Mouse (Mus musculus): ENCODE data around the gene Shank1. TPM values are rescaled to one million over a fixed set of nuclear protein-coding genes. Genes with fewer than 3 reads are reported as not detected.

Shank1 gene
- polyA plus RNA-seq, 1 experiment from 2014 or later, result 0.39 TPM

DNA sequence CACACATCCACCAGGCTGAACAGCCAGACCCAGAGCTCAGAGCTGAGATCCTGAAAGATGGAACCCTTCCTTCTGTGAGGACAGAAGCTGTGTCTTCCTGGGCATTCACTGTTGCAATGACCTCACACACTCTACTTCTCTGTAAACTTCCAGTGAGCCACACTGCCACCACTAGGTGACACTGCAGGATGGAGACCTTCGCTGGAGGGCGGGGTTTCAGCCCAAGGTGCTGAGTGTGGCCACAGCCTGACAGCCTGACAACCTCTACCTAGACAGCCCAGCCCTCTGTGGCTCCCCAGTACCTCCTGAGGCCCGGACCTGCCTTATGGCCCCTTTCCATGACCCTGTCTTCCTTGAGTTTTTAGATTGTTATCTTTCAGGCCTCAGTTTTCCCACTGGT is 88.5 kb downstream of the Shank1 start:
- Histone ChIP-seq H3K27ac (ENCODE audit: low read depth, low read length) (no peak overlapping the region), H3K4me2 (replicated peaks; ENCODE audit: low read depth) (no peak overlapping the region), H3K27me3 (replicated peaks; ENCODE audit: control insufficient read depth, insufficient read depth, low read length) (no peaks in the 10 kb centered on the region), H3K36me3 (ENCODE audit: control insufficient read depth, insufficient read depth) (no peaks in the 10 kb centered on the region), H3K4me3 (ENCODE audit: low read depth, low read length) (no peak overlapping the region), H3K9me3 (ENCODE audit: control insufficient read depth) (no peaks in the 10 kb centered on the region), H3K9ac (ENCODE audit: low read depth, low read length) (no peak overlapping the region), H3K4me1 (replicated peaks; ENCODE audit: control insufficient read depth, insufficient read depth, low read length) (no peaks in the 10 kb centered on the region)
- 13% methylated on average over 3 of the region's 3 CpGs for WGBS
- ATAC-seq, result peak; percentile 55
- TF ChIP-seq CTCF (IDR thresholded peaks at IDR 0.05; ENCODE audit: low read depth), result peak; percentile 83

DNA sequence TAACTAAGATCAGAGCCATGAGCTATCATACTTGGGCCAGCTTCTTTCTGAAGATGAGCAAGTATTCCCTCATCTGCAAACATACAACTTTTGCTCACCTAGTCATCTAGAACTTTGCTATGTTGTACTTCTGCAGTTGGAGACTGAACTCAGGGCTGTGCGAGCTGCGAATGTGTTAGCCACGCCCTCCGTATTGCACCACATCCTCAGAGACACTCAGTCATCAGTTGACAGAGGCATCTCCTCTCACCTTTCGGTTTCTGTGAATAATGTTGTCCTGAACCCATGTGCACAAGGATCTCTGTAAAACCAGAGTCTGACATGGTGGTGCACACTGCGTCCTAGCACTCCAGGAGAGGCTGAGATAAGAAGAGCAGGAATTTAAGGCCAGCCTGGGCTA is 91.6 kb downstream of the Shank1 start:
- no peak overlapping the region for H3K9ac ChIP-seq (ENCODE audit: low read depth, low read length)
- H3K36me3 ChIP-seq (ENCODE audit: control insufficient read depth, insufficient read depth), result no peaks in the 10 kb centered on the region
- H3K27ac ChIP-seq (ENCODE audit: low read depth, low read length), result no peak overlapping the region
- H3K4me2 ChIP-seq (replicated peaks; ENCODE audit: low read depth), result no peak overlapping the region
- no peak for ATAC-seq
- H3K27me3 ChIP-seq (replicated peaks; ENCODE audit: control insufficient read depth, insufficient read depth, low read length), result 0 out of 2 replicates have a peak, but pooled peaks cover 4% of the 10 kb centered on the region
- H3K4me1 ChIP-seq (replicated peaks; ENCODE audit: control insufficient read depth, insufficient read depth, low read length), result no peaks in the 10 kb centered on the region
- WGBS, result 70% methylated on average over 6 of the region's 6 CpGs
- H3K4me3 ChIP-seq (ENCODE audit: low read depth, low read length), result no peak overlapping the region
- no peaks in the 10 kb centered on the region for H3K9me3 ChIP-seq (ENCODE audit: control insufficient read depth)
- TF ChIP-seq CTCF (IDR thresholded peaks at IDR 0.05; ENCODE audit: low read depth), result no peak

DNA sequence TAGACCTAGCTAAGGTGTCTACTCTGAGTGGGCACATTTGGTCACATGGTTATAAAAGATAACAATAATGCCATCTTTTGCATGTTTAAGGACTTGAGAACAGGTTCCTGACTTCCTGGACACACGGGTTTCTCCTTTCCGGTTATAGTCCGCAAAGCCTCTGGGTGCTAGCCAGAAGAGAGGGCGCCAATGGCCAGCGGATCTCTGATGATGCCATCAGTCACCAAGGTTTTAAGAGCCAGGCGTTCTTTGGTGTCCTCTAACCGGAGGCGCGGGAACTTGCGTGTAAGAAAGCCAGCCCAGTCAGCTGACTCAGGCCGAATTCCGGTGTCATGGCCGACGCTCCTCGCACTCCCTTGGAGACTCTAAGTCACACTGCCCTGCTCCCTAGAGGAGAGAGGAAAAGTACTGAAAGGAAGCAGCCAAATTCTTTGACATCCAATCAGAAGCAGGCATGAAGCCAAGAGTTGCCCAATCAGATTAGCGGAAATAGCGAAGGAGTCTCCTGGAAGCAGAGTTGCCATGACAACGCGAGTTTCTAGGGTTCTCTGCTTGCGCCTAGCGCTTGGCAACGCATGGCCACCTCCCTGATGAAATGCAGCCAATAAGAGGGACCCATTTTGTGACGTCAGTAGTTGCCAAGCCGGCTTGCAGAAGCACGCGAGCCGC is 95.4 kb downstream of the Shank1 start:
- H3K4me1 ChIP-seq (replicated peaks; ENCODE audit: control insufficient read depth, insufficient read depth, low read length), result no peaks in the 10 kb centered on the region
- H3K27me3 ChIP-seq (replicated peaks; ENCODE audit: control insufficient read depth, insufficient read depth, low read length), result 0 out of 2 replicates have a peak, but pooled peaks cover 4% of the 10 kb centered on the region
- WGBS, result 4% methylated on average over 27 of the region's 27 CpGs
- peak; percentile 25; the same call in 1 of the 2 replicates for TF ChIP-seq CTCF (IDR thresholded peaks at IDR 0.05; ENCODE audit: low read depth)
- H3K4me2 ChIP-seq (replicated peaks; ENCODE audit: low read depth), result peak overlapping the region; percentile 59
- no peak overlapping the region for H3K9ac ChIP-seq (ENCODE audit: low read depth, low read length)
- no peaks in the 10 kb centered on the region for H3K36me3 ChIP-seq (ENCODE audit: control insufficient read depth, insufficient read depth)
- H3K9me3 ChIP-seq (ENCODE audit: control insufficient read depth), result no peaks in the 10 kb centered on the region
- peak; percentile 83 for ATAC-seq
- H3K4me3 ChIP-seq (ENCODE audit: low read depth, low read length), result peak overlapping the region; percentile 30
- no peak overlapping the region for H3K27ac ChIP-seq (ENCODE audit: low read depth, low read length)

DNA sequence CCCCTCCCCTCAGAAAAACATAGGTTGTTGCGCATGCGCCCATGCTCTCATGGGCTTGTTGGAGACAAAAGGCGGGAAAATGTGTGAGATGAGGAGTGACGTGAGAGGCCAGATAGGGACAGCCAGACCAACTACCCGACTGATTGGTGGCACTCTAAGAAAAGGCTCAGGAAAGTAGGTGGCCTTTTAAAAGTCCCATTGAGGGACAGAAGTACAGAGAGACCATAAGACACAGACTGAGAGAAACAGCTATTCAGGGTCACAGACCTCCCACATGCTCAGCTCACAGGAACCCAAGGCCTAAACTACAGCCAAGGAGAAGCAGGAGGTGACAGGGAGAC is 95.9 kb downstream of the Shank1 start:
- H3K9me3 ChIP-seq (ENCODE audit: control insufficient read depth), result no peaks in the 10 kb centered on the region
- no peaks in the 10 kb centered on the region for H3K4me1 ChIP-seq (replicated peaks; ENCODE audit: control insufficient read depth, insufficient read depth, low read length)
- no peak overlapping the region for H3K9ac ChIP-seq (ENCODE audit: low read depth, low read length)
- 1% methylated on average over 5 of the region's 5 CpGs for WGBS
- no peak overlapping the region for H3K27ac ChIP-seq (ENCODE audit: low read depth, low read length)
- H3K36me3 ChIP-seq (ENCODE audit: control insufficient read depth, insufficient read depth), result no peaks in the 10 kb centered on the region
- TF ChIP-seq CTCF (IDR thresholded peaks at IDR 0.05; ENCODE audit: low read depth), result no peak
- peak overlapping the region; percentile 30; the same call in 1 of the 2 replicates for H3K4me3 ChIP-seq (ENCODE audit: low read depth, low read length)
- peak overlapping the region; percentile 59 for H3K4me2 ChIP-seq (replicated peaks; ENCODE audit: low read depth)
- H3K27me3 ChIP-seq (replicated peaks; ENCODE audit: control insufficient read depth, insufficient read depth, low read length), result 0 out of 2 replicates have a peak, but pooled peaks cover 4% of the 10 kb centered on the region
- ATAC-seq, result peak; percentile 5; the same call in 1 of the 2 replicates

Other genes starting within 250 kb of the Shank1 start
- not detected in 2 replicates for gene Klk1b21, start 207.9 kb upstream of the Shank1 start, polyA plus RNA-seq (2015; fragmentation: Nextera tagmentation; extraction: Ambion mirVana)
- not detected in 2 replicates for gene Klk1b22, start 197.6 kb upstream of the Shank1 start, polyA plus RNA-seq (2015; fragmentation: Nextera tagmentation; extraction: Ambion mirVana)
- not detected in 2 replicates for gene Klk1b16, start 173.5 kb upstream of the Shank1 start, polyA plus RNA-seq (2015; fragmentation: Nextera tagmentation; extraction: Ambion mirVana)
- gene Klk1b24, start 122.0 kb upstream of the Shank1 start, polyA plus RNA-seq (2015; fragmentation: Nextera tagmentation; extraction: Ambion mirVana), result not detected in 2 replicates
- gene Klk1b3, start 112.1 kb upstream of the Shank1 start, polyA plus RNA-seq (2015; fragmentation: Nextera tagmentation; extraction: Ambion mirVana), result not detected in 2 replicates
- gene Klk1b4, start 102.8 kb upstream of the Shank1 start, polyA plus RNA-seq (2015; fragmentation: Nextera tagmentation; extraction: Ambion mirVana), result not detected in 2 replicates
- gene Klk1b5, start 94.3 kb upstream of the Shank1 start, polyA plus RNA-seq (2015; fragmentation: Nextera tagmentation; extraction: Ambion mirVana), result not detected in 2 replicates
- gene Klk1, start 84.9 kb upstream of the Shank1 start, polyA plus RNA-seq (2015; fragmentation: Nextera tagmentation; extraction: Ambion mirVana), result 23.0 and 35.6 TPM in 2 replicates
- gene Gm36864, start 74.1 kb upstream of the Shank1 start, polyA plus RNA-seq (2015; fragmentation: Nextera tagmentation; extraction: Ambion mirVana), result not detected in 2 replicates
- gene 1700028J19Rik, start 63.6 kb upstream of the Shank1 start, polyA plus RNA-seq (2015; fragmentation: Nextera tagmentation; extraction: Ambion mirVana), result 0.65 and 1.1 TPM in 2 replicates
- 40.3 and 42.3 TPM in 2 replicates for gene 2410002F23Rik, start 63.5 kb upstream of the Shank1 start, polyA plus RNA-seq (2015; fragmentation: Nextera tagmentation; extraction: Ambion mirVana)
- gene Acp4, start 52.9 kb upstream of the Shank1 start, polyA plus RNA-seq (2015; fragmentation: Nextera tagmentation; extraction: Ambion mirVana), result not detected in 2 replicates
- not detected in 2 replicates for gene Gm15517, start 48.8 kb upstream of the Shank1 start, polyA plus RNA-seq (2015; fragmentation: Nextera tagmentation; extraction: Ambion mirVana)
- gene Clec11a, start 3.4 kb upstream of the Shank1 start, polyA plus RNA-seq (2015; fragmentation: Nextera tagmentation; extraction: Ambion mirVana), result 3.5 and 3.8 TPM in 2 replicates
- gene Syt3, start 73.8 kb downstream of the Shank1 start, polyA plus RNA-seq (2015; fragmentation: Nextera tagmentation; extraction: Ambion mirVana), result 0.55 and 0.58 TPM in 2 replicates
- 0.51 and 0.60 TPM in 2 replicates for gene 1700008O03Rik, start 75.6 kb downstream of the Shank1 start, polyA plus RNA-seq (2015; fragmentation: Nextera tagmentation; extraction: Ambion mirVana)
- gene Lrrc4b, start 118.8 kb downstream of the Shank1 start, polyA plus RNA-seq (2015; fragmentation: Nextera tagmentation; extraction: Ambion mirVana), result 0.35 and 0.54 TPM in 2 replicates
- gene Aspdh, start 155.1 kb downstream of the Shank1 start, polyA plus RNA-seq (2015; fragmentation: Nextera tagmentation; extraction: Ambion mirVana), result 1.5 and 1.7 TPM in 2 replicates
- gene Josd2, start 157.7 kb downstream of the Shank1 start, polyA plus RNA-seq (2015; fragmentation: Nextera tagmentation; extraction: Ambion mirVana), result 28.6 and 30.3 TPM in 2 replicates
- 68.6 and 74.8 TPM in 2 replicates for gene Emc10, start 186.3 kb downstream of the Shank1 start, polyA plus RNA-seq (2015; fragmentation: Nextera tagmentation; extraction: Ambion mirVana)
- 4.4 and 5.2 TPM in 2 replicates for gene Fam71e1, start 186.3 kb downstream of the Shank1 start, polyA plus RNA-seq (2015; fragmentation: Nextera tagmentation; extraction: Ambion mirVana)
- gene Mybpc2, start 214.4 kb downstream of the Shank1 start, polyA plus RNA-seq (2015; fragmentation: Nextera tagmentation; extraction: Ambion mirVana), result 0.13 and 0.18 TPM in 2 replicates
- gene Spib, start 221.8 kb downstream of the Shank1 start, polyA plus RNA-seq (2015; fragmentation: Nextera tagmentation; extraction: Ambion mirVana), result 0.17 and 0.33 TPM in 2 replicates
- 16.8 and 18.3 TPM in 2 replicates for gene Pold1, start 238.6 kb downstream of the Shank1 start, polyA plus RNA-seq (2015; fragmentation: Nextera tagmentation; extraction: Ambion mirVana)
- gene Nr1h2, start 243.7 kb downstream of the Shank1 start, polyA plus RNA-seq (2015; fragmentation: Nextera tagmentation; extraction: Ambion mirVana), result 71.3 and 73.9 TPM in 2 replicates

Data from intestine, postnatal 0 days (tissue).